Mouse (Mus musculus): Measurements from ENCODE around the gene Zfp580. TPM values are rescaled to one million over a fixed set of nuclear protein-coding genes. Genes with fewer than 3 reads are reported as not detected.

Zfp580 gene
- total RNA-seq, 2 experiments from 2014 or later = 34.1 to 35.7 TPM

DNA sequence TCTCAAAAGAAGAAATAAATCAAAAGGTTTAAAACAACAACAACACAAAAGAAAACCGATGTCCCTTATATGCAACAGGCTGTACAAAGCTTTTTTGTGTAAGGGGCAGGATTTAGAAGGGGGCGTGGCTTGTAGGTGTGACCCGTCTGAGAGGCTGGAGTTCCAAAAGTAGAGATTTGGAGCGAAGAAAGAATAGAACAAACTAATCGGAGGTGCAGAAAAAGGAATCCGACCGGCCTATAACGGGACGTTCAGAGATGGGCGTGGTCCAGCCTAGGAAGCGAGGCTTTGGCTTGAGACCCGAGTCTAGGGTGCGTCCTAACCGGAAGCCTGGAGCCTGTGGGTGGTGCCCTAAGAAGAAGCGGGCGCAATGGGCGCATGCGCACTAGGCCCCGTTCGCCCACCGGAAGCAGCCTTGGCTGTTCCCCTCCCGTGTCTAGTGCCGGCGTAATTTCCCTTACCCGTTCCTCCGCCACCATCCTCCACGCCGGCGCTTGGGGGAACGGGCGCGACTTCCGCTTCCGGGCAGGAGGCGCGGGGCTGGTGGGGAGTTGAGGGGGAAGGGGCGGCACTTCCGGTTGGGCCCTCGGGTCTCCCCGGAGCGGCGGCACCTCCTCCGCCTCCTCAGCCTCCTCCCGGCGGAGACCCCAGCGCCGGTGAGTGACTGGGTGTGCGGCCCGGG lies 31.2 kb upstream of the Zfp580 start, which contains the start of the genes Zfp865 and Ccdc106:
Gene Zfp865, plus strand, starts transcription at position 377 of the 682 bp plus-strand sequence.
Gene Ccdc106, plus strand, starts transcription at position 554 of the 682 bp plus-strand sequence.
- peak; percentile 99 for DNase-seq (ENCODE audit: low spot score in 2 of 2)
- TF ChIP-seq CTCF (conservative IDR thresholded peaks at IDR 0.05) = 0 out of 2 replicates have a peak, but pooled peaks have one; percentile 6
- Histone ChIP-seq H3K4me3 (peak within 1 kb of the TSS; percentile 92), H3K27ac (peak within 1 kb of the TSS; percentile 96)

- no peak for DNase-seq (ENCODE audit: low spot score in 2 of 2)
- Histone ChIP-seq H3K27ac (peak overlapping the region; percentile 96), H3K4me3 (peak overlapping the region; percentile 92)
- no peak for TF ChIP-seq CTCF (conservative IDR thresholded peaks at IDR 0.05)
Observed at GRCm38 (mm10) chr7:5020685-5021084, 30.7 kb upstream of the Zfp580 start.

GRCm38 (mm10) chr7:5021197-5021596 lies 30.1 kb upstream of the Zfp580 start:
- peak overlapping the region; percentile 96 for H3K27ac ChIP-seq
- TF ChIP-seq CTCF (conservative IDR thresholded peaks at IDR 0.05) = no peak
- peak overlapping the region; percentile 92 for H3K4me3 ChIP-seq
- DNase-seq (ENCODE audit: low spot score in 2 of 2) = no peak

DNA sequence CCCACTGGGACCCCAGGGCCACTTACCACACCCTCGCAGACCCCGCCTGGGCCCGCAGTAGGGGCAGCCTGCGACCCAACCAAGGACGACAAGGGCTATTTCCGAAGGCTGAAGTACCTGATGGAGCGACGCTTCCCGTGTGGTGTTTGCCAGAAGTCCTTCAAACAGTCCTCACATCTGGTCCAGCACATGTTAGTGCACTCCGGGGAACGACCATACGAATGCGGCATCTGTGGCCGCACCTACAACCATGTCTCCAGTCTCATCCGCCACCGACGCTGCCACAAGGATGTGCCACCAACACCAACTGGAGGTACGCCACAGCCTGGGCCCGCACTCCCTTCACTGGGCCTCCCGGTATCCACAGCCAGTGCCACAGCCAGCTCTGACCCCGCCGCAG lies 21.8 kb upstream of the Zfp580 start:
- H3K27ac ChIP-seq = no peak overlapping the region
- TF ChIP-seq CTCF (conservative IDR thresholded peaks at IDR 0.05) = no peak
- DNase-seq (ENCODE audit: low spot score in 2 of 2) = no peak
- no peak overlapping the region for H3K4me3 ChIP-seq

DNA sequence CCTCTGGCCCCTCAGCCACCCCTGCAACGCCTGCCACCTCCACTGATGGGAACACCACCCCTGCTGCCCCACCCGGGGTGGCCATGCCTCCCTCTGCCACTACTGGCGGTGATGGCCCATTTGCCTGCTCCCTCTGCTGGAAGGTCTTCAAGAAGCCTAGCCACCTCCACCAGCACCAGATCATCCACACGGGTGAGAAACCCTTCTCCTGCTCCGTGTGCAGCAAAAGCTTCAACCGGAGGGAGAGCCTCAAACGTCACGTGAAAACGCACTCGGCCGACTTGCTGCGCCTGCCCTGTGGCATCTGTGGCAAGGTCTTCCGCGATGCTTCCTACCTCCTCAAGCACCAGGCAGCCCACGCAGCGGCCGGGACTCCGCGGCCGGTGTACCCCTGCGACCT lies 21.4 kb upstream of the Zfp580 start:
- no peak for TF ChIP-seq CTCF (conservative IDR thresholded peaks at IDR 0.05)
- H3K4me3 ChIP-seq = no peak overlapping the region
- DNase-seq (ENCODE audit: low spot score in 2 of 2) = no peak
- no peak overlapping the region for H3K27ac ChIP-seq

DNA sequence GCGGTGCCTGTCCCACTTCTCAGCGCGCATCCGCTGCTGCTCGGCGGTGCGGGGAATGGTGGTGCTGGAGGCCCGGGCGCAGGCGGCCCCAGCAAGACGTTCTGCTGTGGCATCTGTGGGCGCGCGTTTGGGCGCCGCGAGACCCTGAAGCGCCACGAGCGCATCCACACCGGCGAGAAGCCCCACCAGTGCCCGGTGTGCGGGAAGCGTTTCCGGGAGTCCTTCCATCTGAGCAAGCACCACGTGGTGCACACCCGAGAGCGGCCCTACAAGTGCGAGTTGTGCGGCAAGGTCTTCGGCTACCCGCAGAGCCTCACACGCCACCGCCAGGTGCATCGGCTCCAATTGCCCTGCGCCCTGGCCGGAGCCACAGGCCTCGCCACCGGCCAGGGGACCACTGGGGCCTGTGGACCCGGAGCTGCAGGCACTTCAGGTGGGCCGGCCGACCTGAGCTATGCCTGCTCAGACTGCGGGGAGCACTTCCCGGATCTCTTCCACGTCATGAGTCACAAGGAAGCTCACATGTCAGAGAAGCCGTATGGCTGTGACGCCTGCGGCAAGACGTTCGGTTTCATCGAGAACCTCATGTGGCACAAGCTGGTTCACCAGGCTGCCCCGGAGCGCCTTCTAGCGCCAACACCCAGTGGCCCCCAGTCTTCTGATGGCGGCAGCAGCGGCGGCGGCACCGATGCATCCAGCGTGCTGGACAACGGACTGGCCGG lies 20.6 kb upstream of the Zfp580 start:
- H3K4me3 ChIP-seq = no peak overlapping the region

DNA sequence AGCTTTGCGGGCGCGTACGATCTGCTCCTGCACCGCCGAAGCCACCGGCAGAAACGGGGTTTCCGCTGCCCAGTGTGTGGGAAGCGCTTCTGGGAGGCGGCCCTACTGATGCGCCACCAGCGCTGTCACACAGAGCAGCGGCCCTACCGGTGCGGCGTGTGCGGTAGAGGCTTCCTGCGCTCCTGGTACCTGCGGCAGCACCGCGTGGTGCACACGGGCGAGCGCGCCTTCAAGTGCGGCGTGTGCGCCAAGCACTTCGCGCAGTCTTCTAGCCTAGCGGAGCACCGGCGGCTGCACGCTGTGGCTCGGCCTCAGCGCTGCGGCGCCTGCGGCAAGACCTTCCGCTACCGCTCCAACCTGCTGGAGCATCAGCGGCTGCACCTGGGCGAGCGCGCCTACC lies 19.8 kb upstream of the Zfp580 start:
- Histone ChIP-seq H3K27ac (no peak overlapping the region), H3K4me3 (no peak overlapping the region)
- DNase-seq (ENCODE audit: low spot score in 2 of 2) = no peak
- no peak for TF ChIP-seq CTCF (conservative IDR thresholded peaks at IDR 0.05)

More for the DNA sequence above, 20.6 kb upstream of the Zfp580 start:
- H3K27ac ChIP-seq = no peak overlapping the region
- no peak for TF ChIP-seq CTCF (conservative IDR thresholded peaks at IDR 0.05)
- no peak for DNase-seq (ENCODE audit: low spot score in 2 of 2)

DNA sequence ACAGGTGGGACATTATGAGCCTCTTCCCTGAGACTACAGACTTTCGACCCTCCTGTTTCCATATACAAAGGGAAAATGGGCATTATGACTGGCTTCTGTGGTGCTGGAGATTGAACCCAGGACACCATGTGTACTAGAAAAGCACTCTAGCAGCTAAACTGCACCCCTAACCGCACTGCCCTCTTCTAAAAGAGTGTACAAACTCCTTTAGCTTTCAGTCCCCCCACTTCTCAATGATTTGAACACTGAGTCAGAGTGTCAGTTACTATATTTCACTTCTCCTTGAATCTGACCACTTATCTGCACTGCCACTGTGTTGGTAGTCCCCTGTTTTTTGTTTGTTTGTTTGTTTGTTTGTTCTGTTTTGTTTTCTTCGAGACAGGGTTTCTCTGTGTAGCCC lies 17.5 kb upstream of the Zfp580 start, which contains the start of gene 4632433K11Rik:
Gene 4632433K11Rik, plus strand, starts transcription at position 301 of the 400 bp plus-strand sequence.
- no peak within 1 kb of the TSS for H3K27ac ChIP-seq
- no peak for TF ChIP-seq CTCF (conservative IDR thresholded peaks at IDR 0.05)
- DNase-seq (ENCODE audit: low spot score in 2 of 2) = no peak
- H3K4me3 ChIP-seq = no peak within 1 kb of the TSS

DNA sequence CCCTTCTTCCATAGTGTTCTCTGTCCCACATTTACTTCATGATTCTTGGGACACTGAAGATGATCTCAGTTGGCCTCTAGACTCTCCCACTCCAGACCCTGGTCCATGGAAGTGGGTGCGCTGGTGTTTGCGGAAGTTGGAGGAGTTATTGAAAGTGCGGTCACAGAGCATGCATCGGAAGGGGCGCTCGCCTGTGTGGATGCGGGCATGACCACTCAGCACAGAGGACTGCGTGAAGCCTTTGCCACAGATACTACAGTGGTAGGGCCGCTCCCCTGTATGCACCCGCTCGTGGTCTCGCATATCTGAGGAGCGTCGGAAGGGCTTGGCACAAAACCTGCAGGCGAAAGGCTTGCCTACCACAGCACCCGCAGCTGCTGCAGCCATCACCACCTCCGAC lies 15.7 kb upstream of the Zfp580 start:
- no peak overlapping the region for H3K27ac ChIP-seq
- DNase-seq (ENCODE audit: low spot score in 2 of 2) = no peak
- no peak for TF ChIP-seq CTCF (conservative IDR thresholded peaks at IDR 0.05)
- H3K4me3 ChIP-seq = no peak overlapping the region

DNA sequence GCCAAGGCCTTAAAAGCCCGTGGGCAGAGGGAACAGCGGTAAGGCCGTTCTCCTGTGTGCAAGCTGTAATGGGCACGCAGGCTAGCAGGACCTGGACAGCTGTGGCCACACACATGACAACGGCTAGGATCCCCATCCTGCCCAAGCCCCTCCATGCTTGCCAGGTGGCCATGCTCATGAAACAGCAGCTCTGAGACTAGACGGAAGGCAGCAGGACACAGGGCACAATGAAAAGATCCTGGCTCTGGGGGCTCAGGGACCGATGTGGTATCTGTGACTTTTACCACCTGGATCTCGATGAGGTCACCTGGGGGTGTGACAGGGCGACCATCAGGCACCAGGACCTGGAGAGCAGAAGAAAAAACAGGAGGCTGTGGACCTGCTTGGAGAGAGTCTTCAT lies 15.2 kb upstream of the Zfp580 start:
- Histone ChIP-seq H3K27ac (no peak overlapping the region), H3K4me3 (no peak overlapping the region)
- DNase-seq (ENCODE audit: low spot score in 2 of 2) = no peak
- TF ChIP-seq CTCF (conservative IDR thresholded peaks at IDR 0.05) = no peak

DNA sequence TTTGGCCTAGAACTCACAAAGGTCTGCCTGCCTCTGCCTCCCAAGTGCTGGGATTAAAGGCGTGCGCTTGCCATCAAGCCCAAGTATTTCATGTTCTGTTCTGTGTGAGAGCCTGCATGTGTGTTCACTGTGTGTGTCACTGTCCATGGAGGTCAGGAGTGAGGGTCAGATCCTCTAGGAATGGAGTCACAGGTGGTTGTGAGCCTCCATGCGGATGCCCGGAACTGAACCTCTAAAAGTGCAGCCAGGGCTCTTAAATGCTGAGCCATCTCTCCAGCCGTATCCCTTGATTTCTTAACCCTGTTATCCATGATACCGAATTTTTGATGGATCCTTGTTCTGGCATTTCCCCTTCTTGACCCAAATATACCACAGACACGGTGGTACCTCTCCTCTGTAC lies 14.3 kb upstream of the Zfp580 start:
- no peak overlapping the region for H3K4me3 ChIP-seq
- no peak for TF ChIP-seq CTCF (conservative IDR thresholded peaks at IDR 0.05)
- H3K27ac ChIP-seq = no peak overlapping the region
- no peak for DNase-seq (ENCODE audit: low spot score in 2 of 2)

DNA sequence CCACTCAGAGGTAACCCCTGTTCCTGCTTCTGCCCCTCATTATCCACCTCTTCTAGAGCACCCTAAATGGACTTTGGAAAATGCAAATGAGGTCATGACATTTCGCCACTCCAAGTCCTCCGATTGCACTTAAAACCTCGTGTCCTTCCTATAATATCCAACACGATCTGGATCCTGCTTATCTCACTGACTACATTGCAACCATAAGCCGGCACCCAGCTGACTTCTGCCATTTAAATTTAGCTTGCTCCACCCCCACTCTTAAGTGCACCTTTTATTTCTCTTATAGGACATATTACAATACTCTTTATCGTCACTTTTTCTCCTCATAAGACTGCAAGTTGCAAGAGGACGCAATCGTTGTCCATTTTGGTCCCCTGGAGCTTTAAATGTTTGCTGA lies 13.9 kb upstream of the Zfp580 start:
- Histone ChIP-seq H3K27ac (peak overlapping the region; percentile 99), H3K4me3 (peak overlapping the region; percentile 76)
- no peak for TF ChIP-seq CTCF (conservative IDR thresholded peaks at IDR 0.05)
- DNase-seq (ENCODE audit: low spot score in 2 of 2) = no peak

DNA sequence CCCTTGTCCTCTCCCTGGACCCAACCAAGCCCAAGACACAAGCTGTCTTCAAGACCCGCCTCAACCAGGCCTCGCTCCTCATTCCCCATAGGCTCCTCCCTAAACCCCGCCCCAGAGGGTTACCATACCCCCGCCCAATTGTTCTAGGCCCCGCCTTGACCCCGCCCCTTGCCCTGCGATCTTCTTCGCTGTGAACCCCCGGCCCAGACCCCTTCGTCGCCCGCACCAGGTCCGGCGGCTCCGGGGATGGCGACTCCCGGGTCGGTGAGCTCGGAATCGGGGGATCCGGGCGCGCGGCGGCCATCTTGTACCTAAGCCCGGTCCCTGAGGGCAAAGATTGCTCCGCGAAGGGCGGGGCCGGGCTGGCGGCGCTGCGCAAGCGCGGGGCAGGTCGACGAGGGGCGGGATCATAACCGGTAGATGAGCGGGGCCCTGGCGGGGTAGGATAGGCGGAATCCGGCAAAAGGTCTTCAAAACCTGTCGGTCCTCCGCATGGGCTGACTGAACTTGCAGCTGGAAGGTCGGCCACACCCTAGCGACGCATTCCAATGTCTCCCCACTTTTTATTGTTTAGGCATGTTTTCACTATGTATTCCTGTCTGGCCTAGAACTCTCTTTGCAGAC lies 13.1 kb upstream of the Zfp580 start, which contains the start of gene Zfp784:
Gene Zfp784, minus strand, starts transcription at position 338 of the 624 bp plus-strand sequence.
- Histone ChIP-seq H3K27ac (peak within 1 kb of the TSS; percentile 99), H3K4me3 (peak within 1 kb of the TSS; percentile 76)
- peak; percentile 89 to 90 for DNase-seq (ENCODE audit: low spot score in 2 of 2)
- TF ChIP-seq CTCF (conservative IDR thresholded peaks at IDR 0.05) = no peak

Measured in layer of hippocampus, adult 2 months (tissue).